Mouse (Mus musculus) heart, embryonic 13.5 days (tissue): Measurements from ENCODE around the gene Tnfaip2. TPM values are rescaled to one million over a fixed set of nuclear protein-coding genes. Genes with fewer than 3 reads are reported as not detected.

Experiments used
- ATAC-seq: fragments of 200-750 bp; cut with Nextera tagmentation; 2 replicates; pipeline ENCODE4 v1.8.0; 2017; ENCODE audit warnings: moderate TSS enrichment; ENCODE audit not compliant: insufficient number of reproducible peaks, low FRiP score, low TSS enrichment; ENCODE audit errors: extremely low read depth
- H3K27ac ChIP-seq: fragments of 300-500 bp; sonication (generic); replicated peaks from 2 replicates; pipeline ENCODE4 v1.5.1; 2015; ENCODE audit warnings: moderate library complexity, mild to moderate bottlenecking, inconsistent platforms
- H3K27me3 ChIP-seq: fragments of 300-500 bp; sonication (generic); replicated peaks from 2 replicates; pipeline ENCODE4 v1.6.1; 2015; ENCODE audit warnings: mild to moderate bottlenecking, inconsistent platforms
- H3K36me3 ChIP-seq: fragments of 300-500 bp; sonication (generic); 2 replicates; pipeline ENCODE4 v1.6.1; 2015; ENCODE audit warnings: mild to moderate bottlenecking, inconsistent platforms
- H3K4me1 ChIP-seq: fragments of 300-500 bp; sonication (generic); 2 replicates; pipeline ENCODE4 v1.6.1; 2015; ENCODE audit warnings: inconsistent platforms
- H3K4me2 ChIP-seq: fragments of 300-500 bp; sonication (generic); 2 replicates; pipeline ENCODE4 v1.6.1; 2015; ENCODE audit warnings: inconsistent platforms, mild to moderate bottlenecking, moderate library complexity
- H3K4me3 ChIP-seq: fragments of 300-500 bp; sonication (generic); 2 replicates; pipeline ENCODE4 v1.5.1; 2015; ENCODE audit warnings: moderate library complexity, mild to moderate bottlenecking, inconsistent platforms
- H3K9ac ChIP-seq: fragments of 300-500 bp; sonication (generic); 2 replicates; pipeline ENCODE4 v1.6.1; 2015; ENCODE audit warnings: inconsistent platforms, mild to moderate bottlenecking, moderate library complexity
- H3K9me3 ChIP-seq: fragments of 300-500 bp; sonication (generic); 2 replicates; pipeline ENCODE4 v1.6.1; 2016; ENCODE audit warnings: inconsistent platforms
- WGBS: fragments of 180-500 bp; shearing (Covaris S2); methylation state at CpG from one replicate; pipeline ENCODE4 v1.1.7; 2015; ENCODE audit warnings: mixed read lengths; 5-methylcytosine and 5-hydroxymethylcytosine counted together
- polyA plus RNA-seq: library from polyadenylated mRNA; unstranded; fragments of >200 nt; fragmentation: Nextera tagmentation; extraction: Ambion mirVana; gene quantifications from 2 replicates; pipeline ENCODE4 v1.2.1, GENCODE M21; 2015

Gene Tnfaip2
- polyA plus RNA-seq, 1 experiment from 2014 or later = 6.0 TPM

- no peak overlapping the region for H3K4me2 ChIP-seq
- no peaks in the 10 kb centered on the region for H3K9me3 ChIP-seq
- H3K4me1 ChIP-seq = peaks cover 40% of the 10 kb centered on the region
- ATAC-seq = no peak
- no peak overlapping the region for H3K9ac ChIP-seq
- no peak overlapping the region for H3K4me3 ChIP-seq
- no peak overlapping the region for H3K27ac ChIP-seq
- 69% methylated on average over 5 of the region's 5 CpGs for WGBS
- H3K36me3 ChIP-seq = no peaks in the 10 kb centered on the region
- H3K27me3 ChIP-seq = peaks cover 89% of the 10 kb centered on the region
Measured at GRCm38 (mm10) chr12:111437222-111437900, 4.9 kb upstream of the Tnfaip2 start.

DNA sequence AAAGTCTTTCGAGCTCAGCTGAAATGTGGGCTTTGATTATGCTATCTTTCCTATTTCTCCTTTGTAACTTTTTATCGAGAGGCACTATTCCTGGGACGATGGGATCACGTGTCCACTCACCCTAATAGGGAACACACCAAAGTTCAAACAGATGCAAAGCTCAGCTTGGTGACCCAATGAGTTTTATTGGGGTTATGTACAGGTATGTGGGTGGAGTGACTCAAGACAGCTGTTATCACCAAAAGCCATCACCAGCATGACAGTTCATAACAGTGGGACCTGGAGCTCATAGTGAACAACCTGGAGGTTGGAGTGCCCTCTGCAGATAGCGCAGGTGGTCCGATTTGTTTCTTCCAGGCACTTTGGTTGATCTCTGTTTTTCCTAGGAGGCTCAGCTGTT lies 3.4 kb upstream of the Tnfaip2 start:
- H3K4me3 ChIP-seq = no peak overlapping the region
- H3K27me3 ChIP-seq = peaks cover 92% of the 10 kb centered on the region
- no peaks in the 10 kb centered on the region for H3K9me3 ChIP-seq
- WGBS = 82% methylated on average over 6 of the region's 6 CpGs
- no peak for ATAC-seq
- H3K4me2 ChIP-seq = no peak overlapping the region
- H3K27ac ChIP-seq = no peak overlapping the region
- peaks cover 45% of the 10 kb centered on the region for H3K4me1 ChIP-seq
- H3K9ac ChIP-seq = no peak overlapping the region
- H3K36me3 ChIP-seq = no peaks in the 10 kb centered on the region

- Histone ChIP-seq H3K27ac (no peak overlapping the region), H3K4me2 (no peak overlapping the region), H3K4me3 (no peak overlapping the region), H3K27me3 (peaks cover 98% of the 10 kb centered on the region), H3K9ac (no peak overlapping the region), H3K36me3 (no peaks in the 10 kb centered on the region), H3K4me1 (peaks cover 42% of the 10 kb centered on the region), H3K9me3 (no peaks in the 10 kb centered on the region)
- WGBS = 91% methylated on average over 9 of the region's 9 CpGs
- no peak for ATAC-seq
Measured at GRCm38 (mm10) chr12:111440701-111441373, 1.4 kb upstream of the Tnfaip2 start.

- Histone ChIP-seq H3K9me3 (no peaks in the 10 kb centered on the region), H3K4me1 (peaks cover 45% of the 10 kb centered on the region), H3K36me3 (no peaks in the 10 kb centered on the region), H3K9ac (no peak overlapping the region), H3K27ac (no peak overlapping the region; the same call in 1 of the 2 replicates), H3K27me3 (peaks cover 98% of the 10 kb centered on the region), H3K4me3 (no peak overlapping the region), H3K4me2 (peak overlapping the region; percentile 85; the same call in 1 of the 2 replicates)
- no peak for ATAC-seq
- WGBS = 65% methylated on average over 3 of the region's 3 CpGs
Measured at GRCm38 (mm10) chr12:111441523-111441922, 746 bp upstream of the Tnfaip2 start.

GRCm38 (mm10) chr12:111443011-111443870 lies 972 bp downstream of the Tnfaip2 start:
- Histone ChIP-seq H3K9me3 (no peaks in the 10 kb centered on the region), H3K27ac (peak overlapping the region; percentile 13; the same call in 1 of the 2 replicates), H3K4me2 (peak overlapping the region; percentile 85), H3K4me1 (peaks cover 55% of the 10 kb centered on the region), H3K4me3 (peak overlapping the region; percentile 56), H3K9ac (peak overlapping the region; percentile 80), H3K27me3 (peaks cover 98% of the 10 kb centered on the region), H3K36me3 (no peaks in the 10 kb centered on the region)
- ATAC-seq = no peak
- 21% methylated on average over 15 of the region's 15 CpGs for WGBS

DNA sequence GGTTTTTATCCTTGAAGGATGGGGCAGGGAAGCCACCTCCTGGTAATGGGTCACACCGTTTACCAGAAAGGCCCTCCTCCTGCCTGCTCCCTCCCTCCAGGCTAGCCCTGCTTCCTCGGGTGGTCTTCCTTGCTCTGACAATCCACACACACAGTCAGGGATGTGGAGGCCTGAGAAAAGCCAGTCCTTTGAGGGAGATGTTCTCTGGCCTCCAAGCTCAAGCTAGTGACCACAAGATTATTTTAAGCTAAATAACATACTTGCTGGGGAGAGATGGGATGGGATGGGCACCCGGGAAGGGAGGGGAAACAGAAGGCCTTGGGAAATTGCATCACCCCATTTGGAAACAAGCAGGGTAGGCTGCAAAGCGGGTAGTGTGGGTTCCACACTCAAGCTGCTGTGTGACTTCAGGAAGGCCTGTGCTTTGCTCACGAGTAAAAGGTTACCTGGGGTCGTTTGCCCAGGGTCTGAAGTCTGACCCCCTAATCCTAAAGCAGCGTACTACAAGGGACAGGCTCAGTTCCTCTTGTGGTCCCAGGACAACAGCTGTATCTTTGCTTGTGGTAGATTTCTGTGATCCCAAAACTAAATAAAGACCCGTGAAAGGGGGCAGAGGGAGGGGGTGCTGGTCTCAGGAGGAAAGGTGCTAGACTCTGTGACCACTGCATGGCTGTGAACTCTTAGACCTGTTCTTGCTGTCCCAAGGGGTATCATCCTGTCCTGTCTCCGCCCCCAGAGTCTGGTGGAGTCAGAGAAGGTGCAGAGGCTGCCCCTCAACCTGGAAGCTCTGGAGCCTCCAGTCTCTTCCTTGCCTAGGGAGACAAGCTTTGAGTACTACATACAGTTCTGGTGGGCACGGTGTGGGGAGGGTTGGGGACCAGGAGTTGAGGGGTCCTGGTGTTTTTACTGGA lies 1.9 kb downstream of the Tnfaip2 start:
- Histone ChIP-seq H3K9ac (peak overlapping the region; percentile 80; the same call in 1 of the 2 replicates), H3K4me3 (peak overlapping the region; percentile 56), H3K4me2 (peak overlapping the region; percentile 85), H3K9me3 (no peaks in the 10 kb centered on the region), H3K27ac (no peak overlapping the region), H3K36me3 (no peaks in the 10 kb centered on the region), H3K27me3 (peaks cover 98% of the 10 kb centered on the region), H3K4me1 (peaks cover 64% of the 10 kb centered on the region)
- ATAC-seq = no peak
- 43% methylated on average over 10 of the region's 10 CpGs for WGBS

DNA sequence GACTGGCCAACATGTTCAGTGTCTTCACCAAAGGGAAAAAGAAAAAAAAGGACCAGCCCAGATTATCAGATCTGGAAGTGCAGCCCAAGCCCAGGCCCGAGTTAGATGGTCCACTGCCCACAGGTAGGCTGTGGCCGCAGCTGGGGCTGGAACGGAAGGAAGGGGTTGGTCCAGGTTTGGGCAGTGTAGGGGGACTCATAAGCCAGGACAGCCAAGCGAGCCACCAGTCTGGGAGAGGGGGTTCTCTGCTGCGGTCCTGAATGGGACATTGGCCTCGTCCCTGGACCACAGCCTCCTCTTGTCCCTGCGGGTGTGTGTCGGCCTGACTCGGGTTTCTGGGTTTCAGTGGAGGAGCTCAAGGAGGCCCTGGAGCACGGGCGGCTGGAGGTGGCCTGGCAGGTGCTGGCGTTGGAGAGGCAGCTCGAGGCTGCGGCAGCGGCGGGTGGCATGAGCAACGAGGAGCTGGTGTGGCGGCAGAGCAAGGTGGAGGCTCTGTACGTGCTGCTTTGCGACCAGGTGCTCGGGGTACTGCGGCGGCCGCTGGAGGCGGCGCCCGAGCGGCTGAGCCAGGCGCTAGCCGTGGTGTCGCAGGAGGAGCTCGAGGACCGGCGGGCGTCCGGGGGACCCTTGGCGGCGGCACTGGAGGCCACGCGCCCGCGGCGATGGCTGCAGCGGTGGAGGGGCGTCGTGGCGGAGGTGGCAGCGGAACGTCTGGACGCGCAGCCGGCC lies 3.1 kb downstream of the Tnfaip2 start:
- Histone ChIP-seq H3K9me3 (no peaks in the 10 kb centered on the region), H3K4me3 (peak overlapping the region; percentile 41), H3K4me1 (peaks cover 76% of the 10 kb centered on the region), H3K27me3 (peaks cover 99% of the 10 kb centered on the region), H3K9ac (peak overlapping the region; percentile 63; the same call in 1 of the 2 replicates), H3K27ac (no peak overlapping the region), H3K4me2 (peak overlapping the region; percentile 85), H3K36me3 (no peaks in the 10 kb centered on the region)
- WGBS = 9% methylated on average over 48 of the region's 52 CpGs
- ATAC-seq = no peak

DNA sequence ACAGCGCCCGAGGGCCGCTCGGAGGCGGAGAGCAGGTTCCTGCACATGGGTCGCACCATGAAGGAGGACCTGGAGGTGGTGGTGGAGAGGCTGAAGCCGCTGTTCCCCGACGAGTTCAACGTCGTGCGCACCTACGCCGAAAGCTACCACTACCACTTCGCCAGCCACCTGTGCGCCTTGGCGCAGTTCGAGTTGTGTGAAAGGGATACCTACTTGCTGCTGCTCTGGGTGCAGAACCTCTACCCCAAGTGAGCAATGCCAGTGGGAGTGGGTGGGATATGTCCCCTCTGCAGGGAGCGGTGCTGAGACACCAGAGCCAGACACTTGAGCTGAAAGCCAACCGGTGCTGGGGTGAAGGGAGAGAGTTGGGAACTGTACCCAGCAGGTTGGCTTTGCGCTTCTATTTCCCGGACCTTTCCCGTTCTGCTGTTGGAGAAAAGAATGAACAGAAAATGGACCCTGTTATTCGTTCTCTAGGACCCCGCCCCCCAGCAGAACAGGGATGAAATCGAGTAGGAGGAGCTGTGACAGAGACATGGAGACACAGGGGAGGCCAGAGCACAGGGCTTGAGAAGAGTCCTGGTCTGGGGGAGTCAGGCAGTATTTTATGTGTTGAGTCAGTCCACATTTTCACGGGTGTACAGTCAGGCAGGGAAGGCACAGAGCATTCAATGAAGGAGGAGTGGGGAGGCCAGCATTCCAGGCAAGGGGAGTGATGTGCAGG lies 3.8 kb downstream of the Tnfaip2 start:
- Histone ChIP-seq H3K4me2 (peak overlapping the region; percentile 85), H3K9ac (peak overlapping the region; percentile 63; the same call in 1 of the 2 replicates), H3K9me3 (no peaks in the 10 kb centered on the region), H3K4me1 (peaks cover 82% of the 10 kb centered on the region), H3K36me3 (no peaks in the 10 kb centered on the region), H3K27me3 (peaks cover 100% of the 10 kb centered on the region), H3K27ac (no peak overlapping the region), H3K4me3 (peak overlapping the region; percentile 41)
- 12% methylated on average over 27 of the region's 27 CpGs for WGBS
- ATAC-seq = no peak

- WGBS = 35% methylated on average over 5 of the region's 5 CpGs
- H3K27me3 ChIP-seq = peaks cover 100% of the 10 kb centered on the region
Measured at GRCm38 (mm10) chr12:111446745-111447144, 4.5 kb downstream of the Tnfaip2 start.

More at GRCm38 (mm10) chr12:111446745-111447144, 4.5 kb downstream of the Tnfaip2 start:
- Histone ChIP-seq H3K4me1 (peaks cover 80% of the 10 kb centered on the region), H3K4me2 (no peak overlapping the region), H3K27ac (no peak overlapping the region), H3K9ac (no peak overlapping the region), H3K4me3 (no peak overlapping the region), H3K36me3 (no peaks in the 10 kb centered on the region; the same call in 1 of the 2 replicates), H3K9me3 (no peaks in the 10 kb centered on the region)
- ATAC-seq = no peak
